Mouse (Mus musculus) limb, embryonic 12.5 days (tissue): Measurements from ENCODE around the gene 2200002J24Rik. TPM values are rescaled to one million over a fixed set of nuclear protein-coding genes. Genes with fewer than 3 reads are reported as not detected.
"Not testable (repeated sequence)": the region's sequence is repeated elsewhere in the genome, so short reads cannot be mapped to it uniquely, and the experiment has no call there.

Experiments used
- ATAC-seq: fragments of 200-750 bp; cut with Nextera tagmentation; 2 replicates; pipeline ENCODE4 v1.8.0; 2017; ENCODE audit warnings: low read depth, moderate TSS enrichment; ENCODE audit not compliant: insufficient number of reproducible peaks, insufficient read depth, low FRiP score, low TSS enrichment
- H3K27ac ChIP-seq: fragments of 300-500 bp; sonication (generic); 2 replicates; pipeline ENCODE4 v1.5.1; 2016; ENCODE audit warnings: mild to moderate bottlenecking, moderate library complexity
- H3K27me3 ChIP-seq: fragments of 300-500 bp; sonication (generic); 2 replicates; pipeline ENCODE4 v1.6.1; 2016; ENCODE audit warnings: mild to moderate bottlenecking, moderate library complexity
- H3K36me3 ChIP-seq: fragments of 300-500 bp; sonication (generic); 2 replicates; pipeline ENCODE4 v1.6.1; 2016; ENCODE audit warnings: mild to moderate bottlenecking, moderate library complexity
- H3K4me1 ChIP-seq: fragments of 300-500 bp; sonication (generic); replicated peaks from 2 replicates; pipeline ENCODE4 v1.6.1; 2016
- H3K4me2 ChIP-seq: fragments of 300-500 bp; sonication (generic); 2 replicates; pipeline ENCODE4 v1.6.1; 2016; ENCODE audit warnings: mild to moderate bottlenecking, moderate library complexity
- H3K4me3 ChIP-seq: fragments of 300-500 bp; sonication (generic); replicated peaks from 2 replicates; pipeline ENCODE4 v1.5.1; 2016; ENCODE audit warnings: mild to moderate bottlenecking
- H3K9ac ChIP-seq: fragments of 300-500 bp; sonication (generic); replicated peaks from 2 replicates; pipeline ENCODE4 v1.6.1; 2016; ENCODE audit warnings: mild to moderate bottlenecking, moderate library complexity
- H3K9me3 ChIP-seq: fragments of 300-500 bp; sonication (generic); 2 replicates; pipeline ENCODE4 v1.6.1; 2016; ENCODE audit warnings: mild to moderate bottlenecking, moderate library complexity
- WGBS: fragments of 180-500 bp; shearing (Covaris S2); methylation state at CpG from one replicate; pipeline ENCODE4 v1.1.7; 2016; 5-methylcytosine and 5-hydroxymethylcytosine counted together
- polyA plus RNA-seq: library from polyadenylated mRNA; unstranded; fragments of >200 nt; fragmentation: Nextera tagmentation; extraction: Ambion mirVana; gene quantifications from 2 replicates; pipeline ENCODE4 v1.2.1, GENCODE M21; 2016

Gene 2200002J24Rik
- polyA plus RNA-seq, 1 experiment from 2014 or later, result not detected

- peak overlapping the region; percentile 81 for H3K9ac ChIP-seq
- H3K27me3 ChIP-seq, result no peaks in the 10 kb centered on the region
- ATAC-seq, result peak; percentile 61
- H3K4me2 ChIP-seq, result peak overlapping the region; percentile 77
- H3K27ac ChIP-seq, result peak overlapping the region; percentile 88
- H3K4me1 ChIP-seq, result peaks cover 15% of the 10 kb centered on the region
- H3K36me3 ChIP-seq, result peaks cover 40% of the 10 kb centered on the region
- no peaks in the 10 kb centered on the region for H3K9me3 ChIP-seq
- 8% methylated on average over 26 of the region's 26 CpGs for WGBS
- H3K4me3 ChIP-seq, result peak overlapping the region; percentile 73
These were observed 30.1 kb downstream of the 2200002J24Rik start for GRCm38 (mm10) chr7:30728739-30729395.

GRCm38 (mm10) chr7:30729396-30730063, 30.8 kb downstream of the 2200002J24Rik start, which contains the start of gene Tmem147:
Gene Tmem147 (minus strand): TSS chr7:30729540.
- Histone ChIP-seq H3K27me3 (no peaks in the 10 kb centered on the region), H3K36me3 (peaks cover 46% of the 10 kb centered on the region), H3K27ac (peak within 1 kb of the TSS; percentile 88), H3K9ac (peak within 1 kb of the TSS; percentile 81), H3K4me3 (peak within 1 kb of the TSS; percentile 73), H3K9me3 (no peaks in the 10 kb centered on the region), H3K4me2 (peak within 1 kb of the TSS; percentile 77), H3K4me1 (peaks cover 15% of the 10 kb centered on the region)
- ATAC-seq, result peak; percentile 96
- WGBS, result under 1% methylated on average over 60 of the region's 60 CpGs

- H3K27me3 ChIP-seq, H3K9me3 ChIP-seq, ATAC-seq: not testable (repeated sequence)
- Histone ChIP-seq H3K4me1 (peaks cover 15% of the 10 kb centered on the region), H3K9ac (peak overlapping the region; percentile 81), H3K27ac (peak overlapping the region; percentile 88), H3K4me2 (peak overlapping the region; percentile 77), H3K4me3 (peak overlapping the region; percentile 73), H3K36me3 (peaks cover 49% of the 10 kb centered on the region)
- 36% methylated on average over 12 of the region's 22 CpGs for WGBS
These were observed 31.5 kb downstream of the 2200002J24Rik start for GRCm38 (mm10) chr7:30730064-30730722.

GRCm38 (mm10) chr7:30736211-30736610, 37.5 kb downstream of the 2200002J24Rik start:
- H3K4me1 ChIP-seq, result no peaks in the 10 kb centered on the region
- H3K27me3 ChIP-seq, result no peaks in the 10 kb centered on the region
- no peak overlapping the region for H3K9ac ChIP-seq
- H3K4me3 ChIP-seq, result no peak overlapping the region
- 91% methylated on average over 3 of the region's 3 CpGs for WGBS
- H3K9me3 ChIP-seq, result no peaks in the 10 kb centered on the region
- peaks cover 74% of the 10 kb centered on the region for H3K36me3 ChIP-seq
- ATAC-seq, result no peak
- no peak overlapping the region for H3K4me2 ChIP-seq
- no peak overlapping the region for H3K27ac ChIP-seq

- not testable (repeated sequence) for H3K9ac ChIP-seq, H3K27me3 ChIP-seq, H3K27ac ChIP-seq, ATAC-seq, H3K4me3 ChIP-seq, H3K4me1 ChIP-seq, H3K9me3 ChIP-seq, H3K4me2 ChIP-seq
- 84% methylated on average over 2 of the region's 2 CpGs for WGBS
- H3K36me3 ChIP-seq, result peaks cover 28% of the 10 kb centered on the region
These were observed 43.8 kb downstream of the 2200002J24Rik start for GRCm38 (mm10) chr7:30742570-30742969.

- WGBS, result 75% methylated on average over 4 of the region's 4 CpGs
- not testable (repeated sequence) for H3K4me3 ChIP-seq
These were observed 44.9 kb downstream of the 2200002J24Rik start, which contains the start of gene Gapdhs for GRCm38 (mm10) chr7:30743617-30744016. Gene Gapdhs (minus strand): TSS chr7:30743681.

GRCm38 (mm10) chr7:30744022-30744598, 45.4 kb downstream of the 2200002J24Rik start:
- H3K36me3 ChIP-seq, result peaks cover 19% of the 10 kb centered on the region
- H3K4me1 ChIP-seq, result peaks cover 3% of the 10 kb centered on the region; the same call in 1 of the 2 replicates
- no peak overlapping the region for H3K4me3 ChIP-seq
- no peak overlapping the region for H3K27ac ChIP-seq
- no peak for ATAC-seq
- no peaks in the 10 kb centered on the region for H3K9me3 ChIP-seq
- WGBS, result 39% methylated on average over 4 of the region's 4 CpGs
- no peak overlapping the region for H3K4me2 ChIP-seq
- no peak overlapping the region for H3K9ac ChIP-seq
- H3K27me3 ChIP-seq, result no peaks in the 10 kb centered on the region

More at GRCm38 (mm10) chr7:30743617-30744016, 44.9 kb downstream of the 2200002J24Rik start, which contains the start of gene Gapdhs:
- ATAC-seq, result 0 out of 2 replicates have a peak, but pooled peaks have one; percentile 16
- not testable (repeated sequence) for H3K9me3 ChIP-seq, H3K9ac ChIP-seq, H3K27ac ChIP-seq, H3K27me3 ChIP-seq, H3K4me1 ChIP-seq, H3K4me2 ChIP-seq
- peaks cover 19% of the 10 kb centered on the region for H3K36me3 ChIP-seq

GRCm38 (mm10) chr7:30747525-30748204, 48.9 kb downstream of the 2200002J24Rik start:
- H3K36me3 ChIP-seq, result peaks cover 9% of the 10 kb centered on the region; the same call in 1 of the 2 replicates
- H3K4me1 ChIP-seq, result peaks cover 3% of the 10 kb centered on the region; the same call in 1 of the 2 replicates
- H3K9me3 ChIP-seq, result no peaks in the 10 kb centered on the region
- H3K9ac ChIP-seq, result no peak overlapping the region
- no peak overlapping the region for H3K27ac ChIP-seq
- no peak for ATAC-seq
- WGBS, result 81% methylated on average over 7 of the region's 7 CpGs
- H3K4me2 ChIP-seq, result no peak overlapping the region
- H3K27me3 ChIP-seq, result no peaks in the 10 kb centered on the region
- no peak overlapping the region for H3K4me3 ChIP-seq
